Mouse (Mus musculus) embryo, embryonic 11 days (tissue): ENCODE data around the gene Fbxl18.
"Not testable (repeated sequence)": the region's sequence is repeated elsewhere in the genome, so short reads cannot be mapped to it uniquely, and the experiment has no call there.

Experiments used
- DNase-seq: peaks from one replicate; pipeline ENCODE4 v3.0.0-alpha.2; 2015

The Fbxl18 gene

DNA sequence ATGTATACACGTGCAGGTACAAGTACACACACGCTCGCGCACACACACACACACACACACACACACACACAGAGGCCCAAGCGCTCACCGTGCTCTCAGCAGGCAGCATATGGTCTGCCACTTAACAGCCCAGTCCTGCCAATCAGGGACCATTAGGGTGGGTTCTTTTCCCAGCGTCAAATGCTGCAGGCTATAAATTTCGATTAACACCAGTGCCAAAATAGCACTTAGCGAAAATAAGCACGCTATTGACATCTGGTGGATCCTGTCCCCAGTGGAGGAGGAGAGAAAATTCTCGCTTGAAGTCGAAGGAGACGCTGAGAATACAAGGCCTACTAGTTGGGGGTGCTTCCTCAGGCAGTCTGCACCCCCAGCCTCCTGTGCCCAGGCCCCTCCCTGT is 25.8 kb downstream of the Fbxl18 start:
- peak; percentile 47 for DNase-seq

DNA sequence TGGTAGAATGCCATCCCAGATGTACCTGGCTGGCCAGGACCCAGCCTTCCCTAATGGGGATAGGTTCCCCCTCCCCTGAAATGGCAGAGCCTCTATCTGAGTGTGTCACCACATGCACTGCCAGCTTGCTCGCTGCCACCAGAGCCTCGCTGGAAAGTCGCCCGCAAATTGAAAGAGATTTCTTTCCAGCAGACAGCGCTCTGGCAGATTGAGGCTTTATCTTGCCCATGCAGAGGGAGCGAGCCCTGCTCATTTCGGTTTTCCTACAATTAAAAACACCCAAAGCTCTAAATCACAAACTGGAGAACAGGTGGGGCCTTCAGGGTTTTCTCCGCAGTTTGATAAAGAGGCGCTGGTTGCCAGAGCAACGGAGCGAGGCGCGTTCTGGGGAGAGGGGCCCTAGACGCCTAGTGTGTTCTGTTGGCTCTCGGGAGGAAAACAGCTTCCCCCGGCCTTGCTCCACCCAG is 37.4 kb downstream of the Fbxl18 start:
- no peak for DNase-seq

GRCm38 (mm10) chr5:142856408-142856807 is 38.8 kb downstream of the Fbxl18 start:
- DNase-seq = no peak

DNA sequence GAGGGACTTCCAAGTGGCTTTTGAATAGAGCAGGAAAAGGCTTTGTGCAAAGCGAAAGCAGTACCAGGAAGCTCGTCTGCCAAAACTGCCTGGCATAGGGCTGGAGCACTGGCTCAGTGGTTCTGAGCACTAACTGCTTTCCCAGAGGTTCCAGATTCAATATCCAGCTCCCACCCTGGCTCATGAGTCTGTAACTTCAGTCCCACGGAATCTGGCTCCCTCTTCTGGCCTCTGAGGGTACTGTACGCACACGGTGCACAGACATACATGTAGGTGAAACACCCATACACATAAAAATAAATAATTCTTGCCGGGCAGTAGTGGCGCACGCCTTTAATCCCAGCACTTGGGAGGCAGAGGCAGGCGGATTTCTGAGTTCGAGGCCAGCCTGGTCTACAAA is 40.3 kb downstream of the Fbxl18 start:
- peak; percentile 56 for DNase-seq

DNA sequence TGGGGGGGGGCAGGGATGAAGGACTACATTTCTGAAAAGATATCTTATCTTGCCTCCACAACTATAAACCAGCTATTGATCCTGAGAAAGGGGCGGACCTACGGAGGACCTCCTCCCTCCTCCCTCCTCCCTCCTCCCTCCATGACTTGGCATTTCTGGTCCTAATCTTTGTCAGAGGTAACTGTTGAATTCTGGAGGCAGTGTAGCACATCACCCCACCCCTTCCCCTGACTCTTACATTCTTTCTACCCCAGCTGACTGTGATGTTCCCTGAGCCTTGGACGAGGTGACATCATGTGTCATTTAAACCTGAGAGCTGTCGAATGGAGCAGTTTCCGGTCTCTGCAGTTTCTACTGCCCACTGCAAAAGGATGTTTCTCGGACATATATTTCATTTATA is 41.6 kb downstream of the Fbxl18 start:
- no peak for DNase-seq

- DNase-seq = no peak
Measured at GRCm38 (mm10) chr5:142851681-142852049, 43.6 kb downstream of the Fbxl18 start.

DNA sequence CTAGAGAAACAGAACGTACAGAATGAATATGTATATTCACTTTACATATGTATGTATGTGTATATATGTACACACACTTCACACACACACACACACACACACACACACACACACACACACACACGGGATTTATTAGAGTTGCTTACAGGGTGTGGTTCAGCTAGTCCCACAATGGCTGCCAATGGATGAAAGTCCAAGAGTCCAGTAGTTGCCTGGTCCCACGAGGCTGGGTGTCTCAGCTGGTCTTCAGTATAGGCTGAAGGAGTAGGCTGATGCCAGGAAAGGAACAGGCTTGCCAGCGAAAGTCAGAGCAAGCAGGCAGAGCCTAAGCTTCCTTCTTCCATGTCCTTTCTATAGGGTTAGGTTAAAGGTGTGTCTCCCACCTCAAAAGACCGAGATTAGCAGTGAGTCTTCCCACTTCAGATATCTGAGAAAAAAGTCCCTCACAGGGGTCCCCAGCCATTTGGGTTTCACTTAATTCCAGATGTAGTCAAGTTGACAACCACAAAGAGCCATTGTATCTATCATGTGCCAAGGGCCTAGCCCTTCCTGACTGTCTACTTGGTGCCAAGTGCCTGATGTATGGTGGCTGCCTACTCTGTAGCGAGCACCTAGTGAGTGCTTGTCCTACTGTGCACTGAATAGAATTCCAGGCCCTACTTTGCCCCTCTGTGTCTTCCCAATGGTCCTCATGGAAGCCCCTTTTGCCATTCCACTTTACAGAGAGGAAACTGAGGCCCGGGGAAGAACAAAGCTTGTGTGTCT is 44.1 kb downstream of the Fbxl18 start:
- DNase-seq = no peak

- no peak for DNase-seq
Measured at GRCm38 (mm10) chr5:142850476-142850875, 44.7 kb downstream of the Fbxl18 start.

GRCm38 (mm10) chr5:142848911-142849310 is 46.3 kb downstream of the Fbxl18 start:
- DNase-seq = no peak

- DNase-seq = no peak
Measured at GRCm38 (mm10) chr5:142848149-142848548, 47.1 kb downstream of the Fbxl18 start.

DNA sequence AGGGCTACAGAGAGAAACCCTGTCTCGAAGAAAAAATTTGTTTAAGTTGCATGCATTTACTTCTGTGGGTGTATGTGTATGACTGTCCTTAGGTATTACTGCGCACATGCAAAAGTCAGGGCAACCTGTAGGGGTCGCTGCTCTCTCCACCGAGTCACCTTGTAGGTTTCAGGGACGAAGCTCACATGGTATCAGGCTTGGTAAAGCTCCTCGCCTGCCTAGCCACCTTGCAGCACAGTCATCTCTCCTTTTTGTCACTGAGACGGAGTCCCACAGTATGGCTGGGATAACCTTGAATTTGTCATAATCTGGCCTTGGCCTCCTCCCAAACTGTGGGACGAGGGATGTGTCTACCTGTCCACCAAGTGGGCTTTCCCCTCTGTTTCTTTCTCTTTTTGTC is 50.8 kb downstream of the Fbxl18 start:
- DNase-seq = no peak

GRCm38 (mm10) chr5:142842137-142842642 is 53.0 kb downstream of the Fbxl18 start:
- DNase-seq = peak; percentile 59

- DNase-seq = no peak
Measured at GRCm38 (mm10) chr5:142841372-142842136, 53.7 kb downstream of the Fbxl18 start.

GRCm38 (mm10) chr5:142837427-142837826 is 57.8 kb downstream of the Fbxl18 start:
- DNase-seq = not testable (repeated sequence)

GRCm38 (mm10) chr5:142836891-142837290 is 58.3 kb downstream of the Fbxl18 start:
- no peak for DNase-seq

- no peak for DNase-seq
Measured at GRCm38 (mm10) chr5:142833646-142834438, 61.4 kb downstream of the Fbxl18 start.

GRCm38 (mm10) chr5:142826131-142826530 is 69.1 kb downstream of the Fbxl18 start:
- no peak for DNase-seq

- DNase-seq = no peak
Measured at GRCm38 (mm10) chr5:142825665-142826064, 69.6 kb downstream of the Fbxl18 start.

GRCm38 (mm10) chr5:142824091-142824490 is 71.1 kb downstream of the Fbxl18 start:
- DNase-seq = no peak

DNA sequence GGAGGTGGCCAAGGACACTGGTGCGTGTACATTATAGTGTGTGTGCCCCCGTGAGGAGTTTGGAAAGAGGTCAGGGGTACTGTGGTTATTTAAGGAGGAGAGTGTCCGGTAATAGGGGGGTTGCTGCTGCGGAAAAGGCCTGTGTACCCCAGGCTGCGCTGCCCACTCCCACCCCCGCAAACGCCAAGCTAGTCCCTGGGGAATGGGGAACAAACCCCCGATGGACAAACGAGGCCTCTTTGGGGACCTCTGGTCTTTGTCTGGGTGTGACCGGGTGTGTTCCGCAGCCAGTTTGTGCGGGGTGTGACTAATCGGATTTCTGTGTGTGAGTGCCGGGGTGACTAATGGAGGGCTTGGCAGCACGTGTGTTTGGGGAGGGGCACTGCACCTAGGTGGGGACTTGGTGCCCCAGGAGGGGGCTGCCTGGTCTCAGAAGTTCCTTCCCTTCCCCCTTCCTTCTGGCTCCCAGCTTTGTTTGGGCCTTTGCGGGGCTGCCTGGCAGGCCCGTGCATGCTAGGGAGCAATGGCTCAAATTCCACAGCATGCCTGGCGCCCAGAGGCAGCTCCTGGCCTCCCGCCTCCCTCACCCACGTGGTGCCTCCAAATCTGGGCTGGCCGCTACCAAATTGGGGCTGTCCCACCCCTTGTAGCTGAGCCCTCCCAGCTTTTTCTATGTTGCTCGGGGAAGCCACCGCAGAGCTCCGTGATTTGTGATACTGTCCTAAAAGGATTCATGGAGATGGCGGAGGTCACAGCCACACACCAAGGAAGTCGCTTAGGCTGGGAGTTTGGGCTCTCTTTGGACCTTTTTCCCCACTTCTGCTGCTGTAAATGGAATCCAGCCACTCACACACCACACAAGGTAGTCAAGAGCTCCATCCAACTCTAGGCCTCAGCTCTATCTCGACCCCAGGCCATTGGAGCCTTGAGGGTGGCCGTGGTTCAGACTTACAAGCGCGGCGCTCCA is 71.8 kb downstream of the Fbxl18 start:
- DNase-seq = peak; percentile 94

GRCm38 (mm10) chr5:142822286-142823095 is 72.7 kb downstream of the Fbxl18 start:
- peak; percentile 81 for DNase-seq
